Mouse (Mus musculus): ENCODE measurements around the gene Frk. TPM values are rescaled to one million over a fixed set of nuclear protein-coding genes. Genes with fewer than 3 reads are reported as not detected.

Gene Frk
- polyA plus RNA-seq, 2 experiments, result 0.46 to 1.4 TPM

GRCm38 (mm10) chr10:34531766-34532165 is 48.6 kb downstream of the Frk start:
- H3K4me1 ChIP-seq (replicated peaks; ENCODE audit: control insufficient read depth in 2 of 2, insufficient read depth in 2 of 2, low read length in 1 of 2), result no peaks in the 10 kb centered on the region
- WGBS (ENCODE audit: insufficient replicate concordance), result 39% methylated on average over 1 of the region's 1 CpGs

GRCm38 (mm10) chr10:34532507-34532906 is 49.3 kb downstream of the Frk start:
- H3K27me3 ChIP-seq (ENCODE audit: control insufficient read depth, insufficient read depth, low read length), result no peaks in the 10 kb centered on the region
- H3K27ac ChIP-seq, result no peak overlapping the region
- WGBS (ENCODE audit: insufficient replicate concordance), result 33% methylated on average over 1 of the region's 1 CpGs
- no peaks in the 10 kb centered on the region for H3K4me1 ChIP-seq (replicated peaks; ENCODE audit: control insufficient read depth in 2 of 2, insufficient read depth in 2 of 2, low read length in 1 of 2)
- H3K9ac ChIP-seq (replicated peaks), result no peak overlapping the region
- ATAC-seq (ENCODE audit: insufficient read depth) (no peak), DNase-seq (ENCODE audit: low read depth in 3 of 3, low spot score in 3 of 3) (no peak)
- no peaks in the 10 kb centered on the region for H3K36me3 ChIP-seq (replicated peaks; ENCODE audit: control insufficient read depth, insufficient read depth, low read depth)
- H3K9me3 ChIP-seq (ENCODE audit: control insufficient read depth, low read length), result no peaks in the 10 kb centered on the region
- H3K4me2 ChIP-seq (ENCODE audit: low read depth), result no peak overlapping the region
- TF ChIP-seq CTCF (IDR thresholded peaks at IDR 0.05; ENCODE audit: low read depth) (no peak), EP300 (IDR thresholded peaks at IDR 0.05; ENCODE audit: low read depth) (no peak)
- H3K4me3 ChIP-seq (ENCODE audit: insufficient read depth in 1 of 2, low read depth in 2 of 2, low read length in 2 of 2), result no peak overlapping the region

More at GRCm38 (mm10) chr10:34531766-34532165, 48.6 kb downstream of the Frk start:
- Histone ChIP-seq H3K9me3 (ENCODE audit: control insufficient read depth, low read length) (no peaks in the 10 kb centered on the region), H3K4me3 (ENCODE audit: insufficient read depth in 1 of 2, low read depth in 2 of 2, low read length in 2 of 2) (no peak overlapping the region), H3K4me2 (ENCODE audit: low read depth) (no peak overlapping the region), H3K9ac (replicated peaks) (no peak overlapping the region), H3K27ac (no peak overlapping the region), H3K36me3 (replicated peaks; ENCODE audit: control insufficient read depth, insufficient read depth, low read depth) (no peaks in the 10 kb centered on the region), H3K27me3 (ENCODE audit: control insufficient read depth, insufficient read depth, low read length) (no peaks in the 10 kb centered on the region)
- ATAC-seq (ENCODE audit: insufficient read depth) (no peak), DNase-seq (ENCODE audit: low read depth in 3 of 3, low spot score in 3 of 3) (no peak)
- TF ChIP-seq CTCF (IDR thresholded peaks at IDR 0.05; ENCODE audit: low read depth) (no peak), EP300 (IDR thresholded peaks at IDR 0.05; ENCODE audit: low read depth) (no peak)

- DNase-seq (ENCODE audit: low read depth in 3 of 3, low spot score in 3 of 3), result no peak
- H3K36me3 ChIP-seq (replicated peaks; ENCODE audit: control insufficient read depth, insufficient read depth, low read depth), result no peaks in the 10 kb centered on the region
- H3K9me3 ChIP-seq (ENCODE audit: control insufficient read depth, low read length), result no peaks in the 10 kb centered on the region
- WGBS (ENCODE audit: insufficient replicate concordance), result 48% methylated on average over 2 of the region's 2 CpGs
- no peaks in the 10 kb centered on the region for H3K4me1 ChIP-seq (replicated peaks; ENCODE audit: control insufficient read depth in 2 of 2, insufficient read depth in 2 of 2, low read length in 1 of 2)
- no peak for ATAC-seq (ENCODE audit: insufficient read depth)
- H3K27me3 ChIP-seq (ENCODE audit: control insufficient read depth, insufficient read depth, low read length), result no peaks in the 10 kb centered on the region
- TF ChIP-seq CTCF (IDR thresholded peaks at IDR 0.05; ENCODE audit: low read depth), result no peak
- no peak for TF ChIP-seq EP300 (IDR thresholded peaks at IDR 0.05; ENCODE audit: low read depth)
- no peak overlapping the region for H3K4me2 ChIP-seq (ENCODE audit: low read depth)
- no peak overlapping the region for H3K9ac ChIP-seq (replicated peaks)
- H3K4me3 ChIP-seq (ENCODE audit: insufficient read depth in 1 of 2, low read depth in 2 of 2, low read length in 2 of 2), result no peak overlapping the region
- H3K27ac ChIP-seq, result no peak overlapping the region
Measured at GRCm38 (mm10) chr10:34540687-34541086, 57.5 kb downstream of the Frk start.

GRCm38 (mm10) chr10:34541717-34542490 is 58.7 kb downstream of the Frk start:
- Histone ChIP-seq H3K9me3 (ENCODE audit: control insufficient read depth, low read length) (no peaks in the 10 kb centered on the region), H3K4me1 (replicated peaks; ENCODE audit: control insufficient read depth in 2 of 2, insufficient read depth in 2 of 2, low read length in 1 of 2) (no peaks in the 10 kb centered on the region), H3K4me2 (ENCODE audit: low read depth) (no peak overlapping the region), H3K27me3 (ENCODE audit: control insufficient read depth, insufficient read depth, low read length) (no peaks in the 10 kb centered on the region), H3K9ac (replicated peaks) (no peak overlapping the region), H3K27ac (no peak overlapping the region), H3K36me3 (replicated peaks; ENCODE audit: control insufficient read depth, insufficient read depth, low read depth) (no peaks in the 10 kb centered on the region), H3K4me3 (ENCODE audit: insufficient read depth in 1 of 2, low read depth in 2 of 2, low read length in 2 of 2) (no peak overlapping the region)
- ATAC-seq (ENCODE audit: insufficient read depth) (no peak), DNase-seq (ENCODE audit: low read depth in 3 of 3, low spot score in 3 of 3) (no peak)
- TF ChIP-seq EP300 (IDR thresholded peaks at IDR 0.05; ENCODE audit: low read depth) (no peak), CTCF (IDR thresholded peaks at IDR 0.05; ENCODE audit: low read depth) (no peak)
- WGBS (ENCODE audit: insufficient replicate concordance), result 45% methylated on average over 3 of the region's 3 CpGs

- Histone ChIP-seq H3K27me3 (ENCODE audit: control insufficient read depth, insufficient read depth, low read length) (no peaks in the 10 kb centered on the region), H3K4me2 (ENCODE audit: low read depth) (no peak overlapping the region), H3K9me3 (ENCODE audit: control insufficient read depth, low read length) (no peaks in the 10 kb centered on the region), H3K36me3 (replicated peaks; ENCODE audit: control insufficient read depth, insufficient read depth, low read depth) (no peaks in the 10 kb centered on the region), H3K9ac (replicated peaks) (no peak overlapping the region), H3K4me1 (replicated peaks; ENCODE audit: control insufficient read depth in 2 of 2, insufficient read depth in 2 of 2, low read length in 1 of 2) (no peaks in the 10 kb centered on the region), H3K27ac (no peak overlapping the region), H3K4me3 (ENCODE audit: insufficient read depth in 1 of 2, low read depth in 2 of 2, low read length in 2 of 2) (no peak overlapping the region)
- DNase-seq (ENCODE audit: low read depth in 3 of 3, low spot score in 3 of 3) (no peak), ATAC-seq (ENCODE audit: insufficient read depth) (no peak)
- 58% methylated on average over 5 of the region's 5 CpGs for WGBS (ENCODE audit: insufficient replicate concordance)
- TF ChIP-seq CTCF (IDR thresholded peaks at IDR 0.05; ENCODE audit: low read depth) (no peak), EP300 (IDR thresholded peaks at IDR 0.05; ENCODE audit: low read depth) (no peak)
Measured at GRCm38 (mm10) chr10:34550612-34551011, 67.4 kb downstream of the Frk start.
